ENCODE assay signal across 16 mouse cellular contexts in the genomic region with DNA sequence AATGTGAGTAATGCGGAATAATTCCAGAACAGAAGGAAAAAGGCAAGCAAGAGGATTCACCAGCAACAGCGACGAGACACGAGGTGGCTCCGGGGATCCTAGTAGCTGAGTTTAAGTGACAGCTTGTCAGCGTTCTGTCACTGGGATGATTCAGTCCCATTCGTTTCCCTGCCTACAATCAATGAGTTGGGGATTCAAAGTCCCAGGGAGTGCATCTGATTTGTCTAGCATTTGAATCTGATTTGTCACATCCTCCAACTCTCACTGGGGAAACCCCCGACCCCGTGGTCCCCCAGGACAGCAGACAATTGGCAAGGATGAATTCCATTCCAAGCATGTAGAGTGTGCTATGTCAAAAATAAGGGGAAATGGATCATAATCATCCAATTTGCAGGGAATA.
DNase-seq lines count a peak whose midpoint lies in the region; ATAC-seq lines count a peak whose summit lies in the region.
"Had no signal": no experiment of that assay in that cellular context is flagged by ENCODE, and none has a peak within 500 bp of the region (broad histone marks: within the 10 kb centered on the region; RNA-seq: fewer than 3 reads in every experiment).

No protein-coding gene starts in this region.

- H3K4me2 ChIP-seq in neural tube, embryonic 11.5 days (ENCODE audit: low read depth), result no peak overlapping the region
- peak overlapping the region; percentile 31 for H3K4me2 ChIP-seq in hindbrain, embryonic 13.5 days
- H3K4me2 ChIP-seq in liver, embryonic 12.5 days, result no peak overlapping the region
- H3K4me2 ChIP-seq: heart, embryonic 12.5 days had no signal

- H3K36me3 ChIP-seq in neural tube, embryonic 11.5 days (ENCODE audit: control insufficient read depth, insufficient read depth, low read length), result no peaks in the 10 kb centered on the region
- no peaks in the 10 kb centered on the region for H3K36me3 ChIP-seq in hindbrain, embryonic 13.5 days
- no peaks in the 10 kb centered on the region for H3K36me3 ChIP-seq in liver, embryonic 12.5 days
- H3K36me3 ChIP-seq: heart, embryonic 12.5 days; limb, embryonic 10.5 days had no signal

- 81% methylated on average over 9 of the region's 9 CpGs for WGBS in neural tube, embryonic 11.5 days
- 34% methylated on average over 9 of the region's 9 CpGs for WGBS in hindbrain, embryonic 13.5 days
- 70% methylated on average over 9 of the region's 9 CpGs for WGBS in liver, embryonic 12.5 days (ENCODE audit: insufficient replicate concordance)

- no peak overlapping the region for H3K9ac ChIP-seq in neural tube, embryonic 11.5 days (ENCODE audit: low read length)
- no peak overlapping the region for H3K9ac ChIP-seq in hindbrain, embryonic 13.5 days
- no peak overlapping the region for H3K9ac ChIP-seq in liver, embryonic 12.5 days
- H3K9ac ChIP-seq: heart, embryonic 12.5 days; liver, embryonic 14.5 days had no signal

- no peaks in the 10 kb centered on the region for H3K27me3 ChIP-seq in neural tube, embryonic 11.5 days (ENCODE audit: control insufficient read depth, insufficient read depth, low read length)
- H3K27me3 ChIP-seq in hindbrain, embryonic 13.5 days, result no peaks in the 10 kb centered on the region
- H3K27me3 ChIP-seq in liver, embryonic 12.5 days (replicated peaks), result no peaks in the 10 kb centered on the region
- H3K27me3 ChIP-seq: heart, embryonic 12.5 days had no signal

- DNase-seq in neural tube, embryonic 11.5 days (ENCODE audit: low spot score), result peak; percentile 15
- DNase-seq in neural tube, embryonic 10.5 days (ENCODE audit: extremely low spot score, low spot score), result no peak
- peak; percentile 16 for DNase-seq in layer of hippocampus, adult 9-11 months
- peak; percentile 2 for DNase-seq in telencephalon, adult 2 months (ENCODE audit: low read depth, low spot score)
- DNase-seq in retina, embryonic 14.5 days (ENCODE audit: low spot score), result no peak
- no peak for DNase-seq in gastrocnemius, adult 8-10 months (ENCODE audit: low spot score in 2 of 2)
- DNase-seq: cerebellum, adult 8-10 months; gastrocnemius, postnatal 36 days; kidney, adult 8-10 months; lung, postnatal 14 days; thymus, postnatal 14 days had no signal

- H3K4me1 ChIP-seq in neural tube, embryonic 11.5 days (ENCODE audit: control insufficient read depth, insufficient read depth, low read length), result no peaks in the 10 kb centered on the region
- peaks cover 8% of the 10 kb centered on the region; the same call in 1 of the 2 replicates for H3K4me1 ChIP-seq in hindbrain, embryonic 13.5 days (replicated peaks)
- no peaks in the 10 kb centered on the region for H3K4me1 ChIP-seq in liver, embryonic 12.5 days
- H3K4me1 ChIP-seq: heart, embryonic 12.5 days had no signal

- no peak overlapping the region for H3K27ac ChIP-seq in neural tube, embryonic 11.5 days (ENCODE audit: low read depth, low read length)
- peak overlapping the region; percentile 44; the same call in 1 of the 2 replicates for H3K27ac ChIP-seq in hindbrain, embryonic 13.5 days
- no peak overlapping the region for H3K27ac ChIP-seq in liver, embryonic 12.5 days
- H3K27ac ChIP-seq: limb, embryonic 10.5 days; liver, embryonic 14.5 days had no signal

- H3K9me3 ChIP-seq in neural tube, embryonic 11.5 days (ENCODE audit: control insufficient read depth, low read length), result no peaks in the 10 kb centered on the region
- no peaks in the 10 kb centered on the region for H3K9me3 ChIP-seq in hindbrain, embryonic 13.5 days
- no peaks in the 10 kb centered on the region for H3K9me3 ChIP-seq in liver, embryonic 12.5 days (replicated peaks)
- H3K9me3 ChIP-seq: limb, embryonic 10.5 days had no signal

- no peak for ATAC-seq in neural tube, embryonic 11.5 days (ENCODE audit: insufficient read depth, low FRiP score, low TSS enrichment)
- ATAC-seq in hindbrain, embryonic 13.5 days (ENCODE audit: low FRiP score), result peak; percentile 81
- no peak for ATAC-seq in liver, embryonic 12.5 days

- H3K4me3 ChIP-seq in neural tube, embryonic 11.5 days (ENCODE audit: low read depth, low read length), result no peak overlapping the region
- no peak overlapping the region for H3K4me3 ChIP-seq in hindbrain, embryonic 13.5 days
- H3K4me3 ChIP-seq in liver, embryonic 12.5 days, result no peak overlapping the region
- H3K4me3 ChIP-seq: heart, embryonic 12.5 days; limb, embryonic 10.5 days had no signal

Comparison
In these comparisons a context has a peak if more than half of its experiments do, and no peak if none do; other contexts are left out.
1. DNase-seq: peak in neural tube, embryonic 11.5 days (single experiment), layer of hippocampus, adult 9-11 months (single experiment) and telencephalon, adult 2 months (single experiment); none in neural tube, embryonic 10.5 days (single experiment), retina, embryonic 14.5 days (single experiment) and gastrocnemius, adult 8-10 months (0 of 2).